Mouse (Mus musculus) left cerebral cortex, adult 8-10 months (tissue): ENCODE results near the gene Ddah1. TPM values are rescaled to one million over a fixed set of nuclear protein-coding genes. Genes with fewer than 3 reads are reported as not detected.

ENCODE experiments used
- DNase-seq, 2 experiments: peaks; one replicate each; pipeline ENCODE4 v3.0.0; 2022; ENCODE audit warnings: low spot score in 2 of 2
- total RNA-seq, 4 experiments: library from RNA; stranded (reverse); gene quantifications; 2 replicates each; pipeline ENCODE4 v1.2.4; 2022

Gene Ddah1
- total RNA-seq, 4 experiments from 2014 or later = 64.6 to 66.9 (median 65.7) TPM

DNA sequence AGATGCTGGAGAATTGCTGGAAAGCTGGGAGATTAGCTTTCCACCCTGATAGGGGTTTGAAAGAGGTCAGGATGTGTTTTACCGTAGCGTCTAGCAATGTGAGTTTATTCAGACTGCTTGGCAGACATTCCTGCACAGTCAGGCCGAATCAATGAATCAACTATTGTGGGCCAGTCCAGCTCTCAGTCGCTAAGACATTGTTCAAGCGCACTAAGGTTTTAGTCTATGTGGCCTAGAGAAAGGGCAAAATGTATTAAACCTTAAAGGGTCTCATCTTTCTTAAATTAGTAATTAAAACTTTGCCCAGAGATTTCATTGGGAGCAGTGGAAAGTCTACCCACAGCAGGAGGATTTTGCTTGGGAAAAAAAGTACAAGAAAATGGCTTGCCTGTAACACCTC lies 48.0 kb downstream of the Ddah1 start:
- no peak for DNase-seq

DNA sequence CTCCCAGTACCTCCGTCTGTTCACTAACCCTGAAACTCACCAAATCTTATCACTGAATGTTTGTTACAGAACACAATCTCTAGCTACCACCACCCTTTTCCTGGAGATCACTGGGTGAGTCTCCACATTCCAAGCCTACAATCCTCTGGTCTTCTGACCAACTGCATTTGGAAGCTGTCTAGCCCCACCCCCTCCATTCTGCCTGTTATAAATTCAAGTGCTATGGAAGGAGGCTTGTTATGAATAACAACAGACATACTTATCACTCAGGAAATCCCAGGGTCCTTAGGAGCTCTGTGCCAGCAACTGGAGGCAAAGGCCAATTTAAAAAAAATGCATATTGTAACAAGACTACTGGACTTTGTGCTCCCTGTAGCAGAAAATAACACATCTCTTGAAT lies 58.3 kb downstream of the Ddah1 start:
- no peak for DNase-seq

DNA sequence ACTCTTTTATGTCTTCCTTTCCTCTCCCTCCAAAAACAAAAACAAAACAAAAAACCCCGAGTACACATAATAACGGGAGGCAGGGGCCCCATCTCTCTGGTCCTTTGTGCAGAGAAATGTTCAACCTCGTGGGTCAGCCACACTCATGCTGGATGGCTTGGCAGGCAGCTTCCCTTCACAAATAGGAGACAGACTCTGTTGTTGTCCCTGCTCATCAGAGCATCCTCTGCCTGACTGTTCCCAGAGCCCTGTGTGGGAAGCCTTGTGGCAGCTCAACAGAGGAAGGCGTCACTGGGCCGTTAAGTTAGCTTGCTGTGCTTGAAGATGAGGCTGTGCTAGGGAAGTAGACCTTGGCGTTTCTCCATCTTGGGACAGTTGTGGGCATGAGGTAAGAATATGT lies 58.8 kb downstream of the Ddah1 start:
- DNase-seq = no peak

DNA sequence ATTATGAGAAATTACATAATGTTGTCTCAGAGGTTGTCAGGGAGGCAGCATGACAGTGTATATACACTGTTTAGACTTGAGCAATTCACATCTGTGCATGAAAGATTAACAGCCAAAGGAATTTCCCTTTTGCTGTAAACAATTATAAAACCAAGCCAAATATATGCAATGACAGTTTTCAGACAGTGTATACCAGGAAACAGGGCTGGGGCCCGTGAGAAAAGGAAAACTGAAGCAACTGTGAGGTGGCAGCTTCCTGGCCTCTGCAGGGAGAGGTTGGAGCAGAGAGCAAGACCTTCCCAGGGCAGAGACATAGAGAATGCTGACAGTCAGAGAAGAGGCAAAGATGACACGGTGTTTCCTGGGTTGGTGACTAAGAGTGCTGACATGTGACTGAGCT lies 62.0 kb downstream of the Ddah1 start:
- no peak for DNase-seq

DNA sequence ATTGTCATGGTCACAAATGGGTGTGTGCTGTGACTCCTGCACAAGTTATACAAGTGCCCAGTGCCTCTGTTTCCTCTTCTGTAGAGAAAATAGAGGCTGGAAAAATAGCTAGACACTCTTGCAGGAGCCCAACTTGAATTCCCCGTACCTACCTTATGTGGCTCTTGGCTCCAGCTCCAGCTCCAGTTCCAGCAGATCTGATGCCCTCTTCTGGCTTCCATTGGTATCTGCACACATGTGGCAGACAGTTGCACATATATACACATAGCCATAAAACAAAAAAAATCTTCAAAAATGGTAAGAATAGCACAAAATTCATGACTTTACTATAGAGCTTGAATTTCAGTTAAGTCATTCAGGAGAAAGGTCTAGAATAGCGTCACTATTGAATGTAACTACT lies 62.5 kb downstream of the Ddah1 start:
- DNase-seq = no peak

DNA sequence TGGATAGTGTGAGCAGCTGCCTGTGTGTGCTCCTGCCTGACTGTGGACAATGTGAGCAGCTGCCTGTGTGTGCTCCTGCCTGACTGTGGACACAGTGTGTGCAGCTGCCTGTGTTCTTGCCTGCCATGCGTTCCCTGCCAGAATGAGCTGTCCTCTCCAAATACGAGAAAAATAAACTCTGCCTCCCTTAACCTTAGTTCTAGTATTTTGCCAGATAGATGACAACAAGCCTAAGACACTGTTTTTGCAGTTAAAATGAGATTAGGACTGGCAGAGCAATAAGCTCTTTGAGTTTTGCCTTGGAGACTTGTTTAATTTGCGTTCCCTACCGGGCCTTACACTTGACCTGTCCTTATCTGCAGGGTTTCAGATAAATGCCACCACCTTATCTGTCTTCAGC lies 63.7 kb downstream of the Ddah1 start:
- no peak for DNase-seq

DNA sequence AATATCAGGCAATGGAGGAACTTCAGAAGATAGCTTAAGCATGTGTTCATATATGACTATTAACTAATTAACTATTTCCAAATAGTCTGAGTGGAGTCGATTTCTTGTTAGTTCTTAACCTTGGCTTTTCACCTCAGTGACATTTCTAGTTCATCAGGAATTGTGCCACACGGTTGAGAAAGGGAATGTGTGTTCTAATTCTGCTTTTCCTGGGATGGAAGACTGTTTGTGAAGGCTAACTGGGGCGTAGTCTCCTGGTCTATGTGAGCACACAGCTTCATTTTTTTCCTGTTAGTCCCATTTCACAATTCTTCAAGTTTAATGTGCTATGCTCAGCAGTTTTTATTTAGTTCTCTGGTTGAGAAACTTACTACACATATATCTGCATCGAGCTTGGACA lies 65.2 kb downstream of the Ddah1 start:
- no peak for DNase-seq

DNA sequence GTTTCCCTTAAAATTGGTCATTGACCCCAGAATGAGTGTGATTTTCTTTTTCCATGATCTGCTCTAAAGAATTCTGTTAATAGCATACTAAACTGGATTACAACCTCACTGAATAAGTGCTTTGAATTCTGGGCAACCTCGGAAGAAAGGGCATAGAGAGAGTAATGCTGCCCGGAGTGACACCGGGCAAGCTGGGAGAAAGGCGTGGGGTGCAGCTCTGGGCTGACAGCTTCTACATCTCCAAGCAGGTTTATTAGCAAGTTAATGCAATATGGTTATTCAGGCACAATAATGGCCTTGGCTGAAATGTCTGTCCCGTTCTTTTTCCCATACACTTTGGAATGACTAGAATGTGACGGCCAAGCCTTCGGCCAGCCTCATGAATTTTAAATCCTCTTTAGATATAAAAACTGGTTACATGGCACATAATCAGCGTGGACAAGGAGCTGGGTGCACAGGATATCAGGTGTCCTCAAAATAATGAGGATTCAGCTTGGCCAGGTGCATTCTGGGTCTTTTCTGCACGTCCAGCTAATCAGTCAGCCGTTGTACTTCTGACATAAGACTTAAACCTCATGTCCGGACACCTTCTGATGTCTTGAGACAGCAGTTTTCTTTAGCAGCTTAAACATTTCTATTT lies 67.1 kb downstream of the Ddah1 start:
- no peak for DNase-seq

DNA sequence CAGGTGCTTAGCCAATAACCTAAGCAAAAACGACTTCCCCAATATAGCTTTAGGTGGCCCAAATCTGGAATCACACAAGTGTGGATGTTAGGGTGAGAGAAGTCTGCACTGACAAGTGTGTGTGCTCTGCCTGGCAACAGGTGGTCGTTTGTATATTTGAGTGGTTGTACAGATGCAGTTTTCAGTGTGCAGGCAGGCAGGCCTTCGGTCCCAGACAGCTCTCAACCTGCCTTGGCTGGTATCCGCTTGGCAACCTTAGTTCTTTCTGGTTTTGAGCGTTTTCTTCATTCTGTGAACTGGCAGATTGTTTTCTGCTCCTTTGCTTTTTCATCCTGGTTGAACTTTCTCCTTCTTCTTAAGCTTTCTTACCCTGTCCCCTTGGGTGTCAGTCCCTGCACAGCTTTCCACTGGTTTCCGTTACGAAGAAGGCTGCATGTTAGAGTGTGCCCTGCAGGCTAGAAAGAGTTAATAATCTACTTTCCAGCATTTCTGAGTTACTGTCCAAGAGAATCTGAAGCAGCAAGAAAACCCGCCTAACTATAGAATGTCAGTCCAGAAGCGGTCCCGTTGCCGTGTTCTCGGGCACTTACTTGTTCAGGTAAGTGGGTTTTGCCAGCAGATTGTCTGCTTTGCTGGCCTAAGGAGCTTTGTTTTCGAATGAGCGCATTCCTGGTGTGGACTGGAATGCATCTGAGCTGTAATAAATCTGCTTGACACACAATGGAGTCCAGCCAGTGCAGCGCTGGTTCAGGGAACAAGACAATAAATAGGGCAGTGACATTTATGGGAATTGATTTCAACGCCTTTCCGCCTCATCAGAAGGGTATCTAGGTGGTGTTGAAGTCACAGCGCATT lies 68.9 kb downstream of the Ddah1 start:
- DNase-seq = no peak

DNA sequence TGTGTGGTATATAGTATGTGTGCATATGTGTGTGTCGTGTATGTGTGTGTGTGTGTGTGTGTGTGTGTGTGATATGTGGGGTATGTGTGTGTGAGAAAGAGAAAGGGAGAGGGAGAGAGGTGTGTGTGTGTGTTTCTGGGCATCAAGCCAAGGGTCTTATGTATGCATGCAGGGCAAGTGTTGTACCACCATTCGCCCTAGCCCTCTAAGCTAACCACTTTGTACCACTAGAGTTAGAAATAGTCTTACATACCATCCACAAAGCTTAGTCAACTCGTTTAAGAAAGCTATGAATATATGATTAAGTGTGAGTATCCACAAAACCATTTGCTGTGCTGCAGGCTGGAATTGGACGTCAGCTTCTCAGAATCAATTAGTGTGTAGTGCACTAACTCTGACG lies 70.4 kb downstream of the Ddah1 start:
- no peak for DNase-seq

DNA sequence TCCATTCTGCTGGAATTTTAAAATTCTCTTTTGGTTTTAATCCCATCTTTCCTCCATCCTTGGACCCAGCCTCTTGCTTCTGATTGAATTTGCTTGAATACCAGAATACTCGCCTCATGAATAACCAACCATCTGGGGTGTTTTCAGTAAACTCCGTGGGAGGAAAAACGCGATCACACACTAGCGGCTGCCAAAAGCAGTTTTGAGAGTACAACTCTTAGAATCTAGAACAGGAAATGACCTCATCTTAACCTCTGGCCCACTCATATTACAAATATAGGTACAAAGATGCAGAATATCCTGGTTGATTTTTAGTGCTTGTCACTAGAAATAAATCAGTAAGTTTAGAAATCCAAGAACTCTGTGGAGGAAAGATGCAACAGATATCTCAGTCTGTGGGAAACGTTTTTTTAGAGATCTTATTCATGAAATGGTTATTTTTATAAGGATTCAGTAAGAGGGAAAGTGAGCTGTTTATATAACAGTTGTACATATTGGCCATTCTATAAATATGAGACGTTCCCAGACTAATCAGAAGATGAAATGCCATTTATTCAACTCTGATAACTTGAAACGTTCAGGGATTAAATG lies 75.6 kb downstream of the Ddah1 start:
- DNase-seq = peak; percentile 30 to 69

DNA sequence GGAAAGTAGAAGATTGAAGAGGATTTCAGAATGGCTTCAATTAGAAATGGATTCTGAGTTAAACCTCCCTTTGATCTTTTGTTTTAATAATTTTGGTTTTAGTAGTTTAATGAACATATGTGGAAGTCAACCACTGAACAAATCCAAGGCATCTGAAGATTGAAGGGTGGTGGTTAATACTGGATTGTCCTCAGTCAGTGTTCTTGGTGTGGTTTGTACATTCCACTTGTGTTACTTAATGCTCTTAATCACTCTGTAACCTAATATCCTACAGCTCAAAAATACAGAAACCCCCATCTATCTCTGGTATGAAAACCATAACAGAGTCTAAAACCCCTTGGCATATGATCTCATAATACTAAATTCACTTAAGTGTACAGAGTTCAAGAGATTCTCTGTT lies 79.8 kb downstream of the Ddah1 start:
- no peak for DNase-seq

DNA sequence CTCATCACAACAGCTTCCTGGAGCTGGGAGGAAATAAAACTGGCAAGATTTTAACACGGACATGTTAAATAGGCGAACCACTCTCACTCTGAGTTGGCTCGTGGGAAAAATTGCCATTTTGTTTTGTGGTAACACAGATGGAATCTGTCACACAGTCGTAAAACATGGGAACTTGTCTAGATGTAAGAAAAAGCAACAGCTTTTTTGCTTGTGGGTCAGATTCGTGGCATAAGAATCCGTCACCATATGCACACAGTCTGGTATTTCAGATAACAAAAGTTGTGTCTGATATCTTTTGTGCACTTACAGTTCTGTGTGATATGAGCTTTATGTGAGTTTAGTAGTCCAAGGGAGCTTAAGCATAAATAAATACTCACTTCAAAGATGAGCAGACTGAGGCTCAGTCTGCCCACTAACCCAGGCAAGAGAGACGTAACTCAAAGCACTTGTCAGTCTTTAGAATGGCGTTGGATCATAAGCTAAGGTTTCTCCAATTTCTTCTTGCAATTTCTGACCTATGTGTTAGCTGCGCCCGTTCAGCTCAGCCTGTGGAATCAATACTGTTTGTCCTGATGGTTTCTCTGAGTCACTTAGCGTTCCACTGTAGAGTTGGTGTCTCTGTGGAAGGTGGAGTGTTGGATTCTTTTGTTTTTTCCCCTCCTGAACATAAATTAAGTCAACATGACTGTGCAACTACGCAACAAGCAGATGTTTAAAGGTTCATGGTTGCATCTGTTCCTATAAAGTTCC lies 83.7 kb downstream of the Ddah1 start:
- DNase-seq = no peak

DNA sequence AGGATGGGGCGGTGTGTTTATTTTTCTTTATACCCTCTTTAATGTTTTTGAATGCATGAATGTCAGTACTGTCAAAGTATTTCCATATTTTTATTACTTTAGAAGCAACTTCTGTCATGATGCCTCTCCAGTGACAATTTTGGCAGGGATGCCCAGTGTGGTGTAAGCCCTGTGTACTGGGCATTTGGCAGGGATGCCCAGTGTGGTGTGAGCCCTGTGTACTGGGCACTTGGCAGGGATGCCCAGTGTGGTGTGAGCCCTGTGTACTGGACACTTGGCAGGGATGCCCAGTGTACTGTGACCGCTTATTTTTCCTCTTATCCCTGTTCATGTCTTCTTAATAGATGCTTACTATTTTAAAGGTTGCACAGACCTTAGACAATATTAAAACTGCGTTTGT lies 85.4 kb downstream of the Ddah1 start:
- no peak for DNase-seq

DNA sequence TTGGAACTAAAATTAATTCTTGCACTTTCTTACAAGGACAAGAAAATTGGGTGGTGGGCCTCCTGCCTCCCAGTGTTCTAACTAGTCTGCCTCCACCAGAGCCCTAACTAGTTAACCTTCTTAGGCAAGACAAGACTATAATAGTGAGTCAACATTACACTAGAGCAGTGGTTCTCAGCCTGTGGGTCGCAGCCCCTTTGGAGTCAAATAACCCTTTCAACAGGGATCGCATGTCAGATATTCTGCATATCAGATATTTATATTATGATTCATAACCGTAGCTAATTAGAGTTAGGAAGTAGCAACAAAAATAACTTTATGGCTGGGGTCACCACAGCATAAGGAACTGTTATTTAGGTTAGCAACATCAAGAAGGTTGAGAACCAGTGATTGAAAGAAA lies 86.4 kb downstream of the Ddah1 start:
- no peak for DNase-seq

DNA sequence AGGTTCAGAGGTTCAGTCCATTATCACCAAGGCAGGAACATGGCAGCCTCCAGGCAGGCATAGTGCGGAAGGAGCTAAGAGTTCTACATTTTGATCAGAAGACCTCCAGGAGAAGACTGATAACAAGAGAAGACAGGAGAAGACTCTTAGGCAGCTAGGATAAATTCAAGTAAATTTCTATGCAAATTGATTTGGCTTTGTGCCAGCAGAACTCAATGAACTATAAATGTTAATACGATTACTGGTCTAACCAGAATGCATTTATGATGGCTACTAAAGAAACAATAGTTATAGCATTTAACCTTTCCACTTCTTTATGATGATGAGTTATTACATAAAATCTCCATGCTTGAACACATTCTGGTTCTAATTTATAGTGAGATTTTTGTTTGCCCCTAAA lies 87.8 kb downstream of the Ddah1 start:
- DNase-seq = no peak

DNA sequence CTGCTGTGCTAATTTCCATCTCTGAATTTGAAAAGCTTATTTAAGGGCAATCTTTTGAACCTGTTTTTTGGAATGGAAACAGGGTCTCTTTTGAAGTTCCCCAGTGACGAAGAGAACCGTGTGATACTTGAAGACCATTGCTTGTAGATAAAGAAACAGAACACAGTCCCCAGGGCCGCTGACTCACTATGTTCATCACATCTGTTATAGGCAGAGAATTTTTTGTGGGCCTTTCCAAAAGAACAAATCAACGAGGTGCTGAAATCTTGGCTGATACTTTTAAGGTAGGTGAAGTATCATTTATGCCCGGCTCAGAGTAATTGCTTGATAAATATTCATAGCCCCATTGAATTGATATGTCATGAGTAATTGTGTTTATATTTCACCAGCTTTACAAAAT lies 93.6 kb downstream of the Ddah1 start:
- no peak for DNase-seq

DNA sequence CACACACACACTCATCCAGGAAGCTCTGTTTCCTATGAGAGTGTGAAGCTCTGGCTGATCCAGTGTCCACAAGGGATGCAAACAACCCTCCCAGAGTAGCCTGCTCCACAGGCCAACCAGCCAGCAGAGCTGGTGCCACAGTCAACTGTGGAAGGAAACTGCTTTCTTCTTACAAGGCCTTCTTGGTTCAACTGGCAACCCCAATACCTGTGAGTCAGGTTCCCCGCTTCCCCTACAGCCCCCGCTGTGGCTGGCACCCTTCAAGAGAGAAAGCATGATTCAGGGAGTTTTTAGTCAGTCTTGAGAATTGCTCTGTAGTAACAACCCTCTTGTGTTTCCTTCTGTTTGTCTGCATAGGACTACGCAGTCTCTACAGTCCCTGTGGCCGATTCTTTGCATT lies 94.3 kb downstream of the Ddah1 start:
- no peak for DNase-seq

DNA sequence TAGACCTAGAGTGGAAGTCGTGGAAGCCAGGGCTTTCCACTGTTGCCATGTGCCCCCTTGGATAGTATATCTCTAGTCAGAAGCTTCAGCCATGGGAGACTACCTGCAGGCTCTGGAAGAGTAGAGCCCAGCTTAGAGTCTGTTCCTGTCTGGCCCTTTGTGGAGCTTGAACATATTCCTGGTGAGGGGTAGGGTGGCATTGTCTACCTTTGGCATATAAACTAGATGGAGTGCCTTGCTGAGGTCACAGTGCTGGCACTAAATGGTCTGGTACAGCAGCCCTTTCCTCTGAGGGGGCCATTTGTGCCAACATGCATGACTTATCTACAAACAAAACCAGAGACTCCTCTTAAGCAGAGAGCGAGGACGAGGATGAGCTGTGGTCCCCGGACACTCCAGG lies 95.2 kb downstream of the Ddah1 start:
- no peak for DNase-seq

DNA sequence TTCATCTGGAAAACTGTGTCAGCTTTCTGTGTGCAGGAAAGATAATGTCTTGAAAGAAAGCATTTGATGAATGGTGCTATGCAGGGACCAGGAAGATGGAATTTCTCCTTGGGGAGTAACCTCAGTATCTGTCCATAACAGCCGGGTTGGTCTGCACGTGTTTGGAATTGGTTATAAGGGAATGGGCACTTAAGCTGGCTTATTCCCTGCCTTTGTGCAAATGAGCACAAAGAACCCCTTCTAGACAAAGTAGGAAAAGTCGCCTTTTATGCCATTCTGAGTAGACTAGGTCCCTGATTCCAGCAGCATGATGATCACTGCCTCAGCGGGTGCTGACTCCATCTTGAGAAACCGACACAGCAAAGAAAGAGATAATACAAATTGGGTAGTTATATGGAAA lies 96.0 kb downstream of the Ddah1 start:
- DNase-seq = no peak

DNA sequence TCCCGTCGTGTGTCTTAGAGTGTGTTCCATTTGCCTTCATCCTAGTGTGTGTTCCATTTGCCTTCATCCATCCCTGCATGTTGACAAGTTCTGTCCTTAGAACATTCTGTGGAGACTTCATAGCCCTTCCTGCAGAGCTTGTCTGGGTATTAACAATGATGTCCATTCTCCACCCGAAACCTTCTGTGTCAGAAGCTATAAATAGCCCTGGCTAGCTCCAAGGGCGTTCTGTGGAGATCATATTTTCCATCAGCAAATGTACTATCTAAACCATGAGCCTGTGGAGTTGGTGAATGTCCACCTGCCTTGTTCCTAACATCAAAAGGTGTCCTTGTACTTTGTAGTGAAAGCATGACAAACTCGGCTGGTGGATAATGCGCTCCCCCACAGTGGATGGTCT lies 96.8 kb downstream of the Ddah1 start:
- no peak for DNase-seq

DNA sequence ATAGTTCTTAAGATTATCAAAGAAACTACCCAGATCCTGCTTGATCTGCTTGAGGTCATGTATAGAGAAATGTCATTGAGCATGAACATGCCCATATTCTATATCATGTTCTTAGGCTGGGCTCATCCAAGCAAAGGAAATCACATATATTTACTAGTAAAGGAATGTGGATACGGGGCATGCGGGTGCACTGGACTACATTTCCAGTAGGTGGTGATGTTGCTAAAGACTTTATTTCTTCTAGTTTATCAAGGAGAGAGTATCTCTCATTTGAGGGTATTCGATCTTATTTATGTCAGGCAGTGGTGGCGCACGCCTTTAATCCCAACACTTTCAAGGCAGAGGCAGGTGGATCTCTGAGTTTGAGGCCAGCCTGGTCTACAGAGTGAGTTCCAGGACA lies 99.9 kb downstream of the Ddah1 start:
- DNase-seq = no peak
